Mouse (Mus musculus): ENCODE measurements around the gene Tyk2. TPM values are rescaled to one million over a fixed set of nuclear protein-coding genes. Genes with fewer than 3 reads are reported as not detected.
A peak's percentile ranks its signal among the peaks of the same experiment; 100 is the strongest.

The Tyk2 gene
- polyA plus RNA-seq, 1 experiment: 46.1 TPM

DNA sequence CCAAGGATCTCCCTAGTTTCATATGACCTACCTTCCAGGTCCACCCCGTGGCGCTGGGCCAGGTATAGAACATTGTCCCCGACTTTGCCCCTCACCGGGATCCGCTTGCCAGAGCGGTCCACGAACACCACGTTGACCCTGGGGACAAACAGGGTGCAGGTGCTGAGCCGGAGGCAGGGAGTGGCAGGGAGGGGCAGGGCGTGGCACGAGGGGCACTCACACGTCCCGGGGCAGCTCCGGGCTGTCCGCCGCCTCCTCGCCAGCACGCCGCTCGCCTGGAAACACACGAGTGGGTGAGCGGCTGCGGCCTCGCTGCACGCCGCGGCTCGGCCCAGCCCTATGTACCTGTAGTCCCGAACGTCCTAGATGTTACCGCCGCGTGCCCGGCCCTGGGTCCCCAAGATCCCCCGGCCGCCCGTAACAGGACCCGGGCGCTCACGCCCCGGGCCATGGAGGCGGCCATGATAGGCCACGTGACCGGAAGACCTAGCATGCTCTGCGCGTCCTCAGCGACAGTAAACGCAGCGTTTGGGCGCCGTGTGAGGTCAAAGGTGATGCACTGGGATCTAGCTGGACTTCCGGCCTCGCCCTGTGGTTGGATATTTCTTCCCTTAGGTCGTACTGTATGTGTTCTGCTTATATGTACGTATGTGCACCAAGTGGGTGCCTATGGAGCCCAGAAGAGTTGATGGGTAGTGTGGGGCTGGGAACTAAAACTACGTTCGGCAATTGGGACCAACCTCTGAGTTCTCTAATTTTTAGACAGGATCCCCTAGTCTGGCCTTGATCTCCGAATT is 57.8 kb downstream of the Tyk2 start, which contains the start of the genes Gm49373 and Fdx1l:
TSS of gene Gm49373 (minus strand) at position 53 of the 797 bp plus-strand sequence.
TSS of gene Fdx1l (minus strand) at position 571 of the 797 bp plus-strand sequence.
- peak; percentile 64 to 85 for DNase-seq (ENCODE audit: low read depth in 1 of 2, low spot score in 2 of 2)
- Histone ChIP-seq H3K36me3 (ENCODE audit: control insufficient read depth, insufficient read depth, low read length) (peaks cover 10% of the 10 kb centered on the region), H3K27me3 (ENCODE audit: control insufficient read depth, insufficient read depth, low read length) (no peaks in the 10 kb centered on the region), H3K4me1 (ENCODE audit: control insufficient read depth, insufficient read depth, insufficient read length) (peaks cover 6% of the 10 kb centered on the region; the same call in 1 of the 2 replicates), H3K27ac (ENCODE audit: insufficient read depth, low read length) (peak within 1 kb of the TSS; percentile 26; the same call in 1 of the 2 replicates), H3K4me3 (ENCODE audit: extremely low read depth, insufficient read depth, insufficient read length) (peak within 1 kb of the TSS; percentile 77)
- WGBS: 2% methylated on average over 58 of the region's 58 CpGs
- TF ChIP-seq CTCF (IDR thresholded peaks at IDR 0.05; ENCODE audit: extremely low read depth, insufficient read depth, insufficient read length, insufficient replicate concordance) (no peak), POLR2A (IDR thresholded peaks at IDR 0.05; ENCODE audit: low read depth, low read length) (peak; percentile 30; the same call in 1 of the 2 replicates)

GRCm38 (mm10) chr9:21072641-21073040 is 58.4 kb downstream of the Tyk2 start:
- Histone ChIP-seq H3K4me1 (ENCODE audit: control insufficient read depth, insufficient read depth, insufficient read length) (peaks cover 6% of the 10 kb centered on the region; the same call in 1 of the 2 replicates), H3K4me3 (ENCODE audit: extremely low read depth, insufficient read depth, insufficient read length) (peak overlapping the region; percentile 77), H3K27ac (ENCODE audit: insufficient read depth, low read length) (no peak overlapping the region), H3K36me3 (ENCODE audit: control insufficient read depth, insufficient read depth, low read length) (peaks cover 10% of the 10 kb centered on the region), H3K27me3 (ENCODE audit: control insufficient read depth, insufficient read depth, low read length) (no peaks in the 10 kb centered on the region)
- DNase-seq (ENCODE audit: low read depth in 1 of 2, low spot score in 2 of 2): no peak
- TF ChIP-seq POLR2A (IDR thresholded peaks at IDR 0.05; ENCODE audit: low read depth, low read length) (no peak), CTCF (IDR thresholded peaks at IDR 0.05; ENCODE audit: extremely low read depth, insufficient read depth, insufficient read length, insufficient replicate concordance) (no peak)
- WGBS: 10% methylated on average over 4 of the region's 4 CpGs

GRCm38 (mm10) chr9:21067006-21067684 is 63.9 kb downstream of the Tyk2 start, which contains the start of gene Zglp1:
Zglp1 (minus strand) TSS chr9:21067093.
- no peak for TF ChIP-seq CTCF (IDR thresholded peaks at IDR 0.05; ENCODE audit: extremely low read depth, insufficient read depth, insufficient read length, insufficient replicate concordance)
- TF ChIP-seq POLR2A (IDR thresholded peaks at IDR 0.05; ENCODE audit: low read depth, low read length): no peak
- 93% methylated on average over 27 of the region's 27 CpGs for WGBS
- peaks cover 13% of the 10 kb centered on the region for H3K36me3 ChIP-seq (ENCODE audit: control insufficient read depth, insufficient read depth, low read length)
- no peaks in the 10 kb centered on the region; the same call in 1 of the 2 replicates for H3K4me1 ChIP-seq (ENCODE audit: control insufficient read depth, insufficient read depth, insufficient read length)
- no peaks in the 10 kb centered on the region for H3K27me3 ChIP-seq (ENCODE audit: control insufficient read depth, insufficient read depth, low read length)
- H3K27ac ChIP-seq (ENCODE audit: insufficient read depth, low read length): no peak within 1 kb of the TSS
- H3K4me3 ChIP-seq (ENCODE audit: extremely low read depth, insufficient read depth, insufficient read length): no peak within 1 kb of the TSS
- DNase-seq (ENCODE audit: low read depth in 1 of 2, low spot score in 2 of 2): no peak

- no peak for DNase-seq (ENCODE audit: low read depth in 1 of 2, low spot score in 2 of 2)
- H3K27me3 ChIP-seq (ENCODE audit: control insufficient read depth, insufficient read depth, low read length): no peaks in the 10 kb centered on the region
- H3K27ac ChIP-seq (ENCODE audit: insufficient read depth, low read length): no peak overlapping the region
- WGBS: 93% methylated on average over 2 of the region's 2 CpGs
- peaks cover 13% of the 10 kb centered on the region for H3K36me3 ChIP-seq (ENCODE audit: control insufficient read depth, insufficient read depth, low read length)
- TF ChIP-seq CTCF (IDR thresholded peaks at IDR 0.05; ENCODE audit: extremely low read depth, insufficient read depth, insufficient read length, insufficient replicate concordance): no peak
- TF ChIP-seq POLR2A (IDR thresholded peaks at IDR 0.05; ENCODE audit: low read depth, low read length): no peak
- H3K4me1 ChIP-seq (ENCODE audit: control insufficient read depth, insufficient read depth, insufficient read length): no peaks in the 10 kb centered on the region
- no peak overlapping the region for H3K4me3 ChIP-seq (ENCODE audit: extremely low read depth, insufficient read depth, insufficient read length)
Observed at GRCm38 (mm10) chr9:21062928-21063327, 68.1 kb downstream of the Tyk2 start.

Other genes starting within 250 kb of the Tyk2 start
- 116 and 120 TPM in 2 replicates for gene Ppan, start 243.1 kb downstream of the Tyk2 start, polyA plus RNA-seq (2012; rRNA removed)
- 89.3 and 103 TPM in 2 replicates for gene Eif3g, start 232.6 kb downstream of the Tyk2 start, polyA plus RNA-seq (2012; rRNA removed)
- 37.0 and 44.9 TPM in 2 replicates for gene Dnmt1, start 171.4 kb downstream of the Tyk2 start, polyA plus RNA-seq (2012; rRNA removed)
- 3.4 and 3.9 TPM in 2 replicates for gene S1pr2, start 154.5 kb downstream of the Tyk2 start, polyA plus RNA-seq (2012; rRNA removed)
- gene Mrpl4, start 128.5 kb downstream of the Tyk2 start, polyA plus RNA-seq (2012; rRNA removed): 75.8 and 99.7 TPM in 2 replicates
- gene Icam1, start 115.3 kb downstream of the Tyk2 start, polyA plus RNA-seq (2012; rRNA removed): 59.7 and 67.4 TPM in 2 replicates
- gene Icam4, start 101.9 kb downstream of the Tyk2 start, polyA plus RNA-seq (2012; rRNA removed): 8.1 and 9.3 TPM in 2 replicates
- 1.1 and 1.2 TPM in 2 replicates for gene Icam5, start 99.2 kb downstream of the Tyk2 start, polyA plus RNA-seq (2012; rRNA removed)
- 0.28 and 0.65 TPM in 2 replicates for gene Zglp1, start 64.2 kb downstream of the Tyk2 start, polyA plus RNA-seq (2012; rRNA removed)
- gene Gm49373, start 58.1 kb downstream of the Tyk2 start, polyA plus RNA-seq (2012; rRNA removed): 0.19 and 0.32 TPM in 2 replicates
- 38.3 and 59.5 TPM in 2 replicates for gene Fdx1l, start 57.6 kb downstream of the Tyk2 start, polyA plus RNA-seq (2012; rRNA removed)
- 5.2 and 18.8 TPM in 2 replicates for gene Gm38431, start 39.2 kb downstream of the Tyk2 start, polyA plus RNA-seq (2012; rRNA removed)
- gene Raver1, start 39.2 kb downstream of the Tyk2 start, polyA plus RNA-seq (2012; rRNA removed): 77.9 and 93.1 TPM in 2 replicates
- gene Cdc37, start 18.7 kb upstream of the Tyk2 start, polyA plus RNA-seq (2012; rRNA removed): 39.5 and 44.7 TPM in 2 replicates
- gene Pde4a, start 34.5 kb upstream of the Tyk2 start, polyA plus RNA-seq (2012; rRNA removed): 12.4 and 13.1 TPM in 2 replicates
- gene Keap1, start 108.1 kb upstream of the Tyk2 start, polyA plus RNA-seq (2012; rRNA removed): 55.4 and 78.4 TPM in 2 replicates
- 12.2 and 21.3 TPM in 2 replicates for gene S1pr5, start 117.2 kb upstream of the Tyk2 start, polyA plus RNA-seq (2012; rRNA removed)
- 44.8 and 48.4 TPM in 2 replicates for gene Atg4d, start 134.1 kb upstream of the Tyk2 start, polyA plus RNA-seq (2012; rRNA removed)
- 40.8 and 43.1 TPM in 2 replicates for gene Kri1, start 156.7 kb upstream of the Tyk2 start, polyA plus RNA-seq (2012; rRNA removed)
- 87.4 and 115 TPM in 2 replicates for gene Cdkn2d, start 160.2 kb upstream of the Tyk2 start, polyA plus RNA-seq (2012; rRNA removed)
- 2.0 and 2.5 TPM in 2 replicates for gene Ap1m2, start 181.1 kb upstream of the Tyk2 start, polyA plus RNA-seq (2012; rRNA removed)
- 166 and 184 TPM in 2 replicates for gene Slc44a2, start 189.5 kb upstream of the Tyk2 start, polyA plus RNA-seq (2012; rRNA removed)
- gene Ilf3, start 236.6 kb upstream of the Tyk2 start, polyA plus RNA-seq (2012; rRNA removed): 54.2 and 59.6 TPM in 2 replicates

Measured in spleen, adult 2 months (tissue).